Comparison of ENCODE assay signal across 18 mouse cellular contexts in the genomic region with DNA sequence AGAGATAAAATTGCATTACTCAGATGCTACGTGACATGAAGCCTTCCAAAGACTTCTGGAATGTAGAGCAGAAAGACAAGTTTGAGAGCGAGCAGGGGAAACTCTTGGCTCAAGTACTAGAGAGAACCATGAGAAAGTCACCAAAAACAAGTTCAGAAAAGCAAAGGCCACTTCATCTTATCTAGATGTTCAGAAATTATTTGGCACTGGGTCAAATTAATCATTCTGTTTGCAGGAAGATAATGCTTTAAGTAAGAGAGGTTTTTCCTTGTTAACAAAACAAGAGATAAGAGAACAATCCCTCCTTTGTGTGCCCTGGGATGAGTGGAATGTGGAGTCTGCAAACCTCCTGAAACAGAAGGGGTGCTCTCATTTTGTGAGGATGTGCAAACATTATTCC.
DNase-seq lines count a peak whose midpoint lies in the region; ATAC-seq lines count a peak whose summit lies in the region.
"Had no signal": no experiment of that assay in that cellular context is flagged by ENCODE, and none has a peak within 500 bp of the region (broad histone marks: within the 10 kb centered on the region; RNA-seq: fewer than 3 reads in every experiment).

No protein-coding gene starts in this region.

- H3K27me3 ChIP-seq in lung, embryonic 15.5 days, result no peaks in the 10 kb centered on the region
- H3K27me3 ChIP-seq in intestine, embryonic 16.5 days (replicated peaks; ENCODE audit: control insufficient read depth, insufficient read depth, low read length), result no peaks in the 10 kb centered on the region
- H3K27me3 ChIP-seq: embryonic facial prominence, embryonic 12.5 days; forebrain, embryonic 12.5 days; midbrain, embryonic 12.5 days had no signal

- H3K9ac ChIP-seq in lung, embryonic 15.5 days, result no peak overlapping the region
- H3K9ac ChIP-seq in intestine, embryonic 16.5 days (ENCODE audit: low read depth, low read length), result no peak overlapping the region
- H3K9ac ChIP-seq: embryonic facial prominence, embryonic 12.5 days; forebrain, embryonic 12.5 days; liver, embryonic 14.5 days; midbrain, embryonic 12.5 days had no signal

- H3K4me2 ChIP-seq in lung, embryonic 15.5 days, result no peak overlapping the region
- no peak overlapping the region for H3K4me2 ChIP-seq in intestine, embryonic 16.5 days (ENCODE audit: low read depth, low read length)
- H3K4me2 ChIP-seq: embryonic facial prominence, embryonic 12.5 days; forebrain, embryonic 12.5 days; midbrain, embryonic 12.5 days had no signal

- H3K9me3 ChIP-seq in lung, embryonic 15.5 days, result no peaks in the 10 kb centered on the region
- no peaks in the 10 kb centered on the region for H3K9me3 ChIP-seq in intestine, embryonic 16.5 days (ENCODE audit: control insufficient read depth, low read length)
- H3K9me3 ChIP-seq: embryonic facial prominence, embryonic 12.5 days; forebrain, embryonic 12.5 days; midbrain, embryonic 12.5 days had no signal

- 5% methylated on average over 2 of the region's 2 CpGs for WGBS in lung, embryonic 15.5 days
- WGBS in intestine, embryonic 16.5 days, result 32% methylated on average over 2 of the region's 2 CpGs

- 0 out of 2 replicates have a peak, but pooled peaks cover 12% of the 10 kb centered on the region for H3K4me1 ChIP-seq in lung, embryonic 15.5 days
- no peaks in the 10 kb centered on the region for H3K4me1 ChIP-seq in intestine, embryonic 16.5 days (ENCODE audit: control insufficient read depth, insufficient read depth, low read length)
- H3K4me1 ChIP-seq: embryonic facial prominence, embryonic 12.5 days; forebrain, embryonic 12.5 days; midbrain, embryonic 12.5 days had no signal

- H3K27ac ChIP-seq in lung, embryonic 15.5 days, result peak overlapping the region; percentile 82
- 0 out of 2 replicates have a peak overlapping the region, but pooled peaks have one; percentile 9 for H3K27ac ChIP-seq in intestine, embryonic 16.5 days (ENCODE audit: low read length)
- H3K27ac ChIP-seq: embryonic facial prominence, embryonic 12.5 days; forebrain, embryonic 12.5 days; liver, embryonic 14.5 days; midbrain, embryonic 12.5 days had no signal

- ATAC-seq in lung, embryonic 15.5 days (ENCODE audit: borderline replicate concordance, extremely low read depth, low FRiP score, low TSS enrichment), result peak; percentile 91
- ATAC-seq in intestine, embryonic 16.5 days, result peak; percentile 50; the same call in 1 of the 2 replicates

- intact Hi-C loops in heart, postnatal 36 days (cut with DNase I), result no loop called here

- DNase-seq in heart, adult 11 months, result peak; percentile 79
- DNase-seq in heart, postnatal 36 days, result no peak
- DNase-seq in lung, postnatal 36 days, result no peak
- peak; percentile 33 for DNase-seq in NIH3T3 (ENCODE audit: low read depth)
- DNase-seq in cerebellum, postnatal 10 days, result no peak
- DNase-seq in spleen, adult 12 weeks (ENCODE audit: low spot score), result no peak
- DNase-seq: adrenal gland, postnatal 10 days; B cell, adult 2 months; cerebellum, adult 9-10 months; kidney, postnatal 25 days; left cerebral cortex, postnatal 4 days had no signal

- no peak overlapping the region for H3K4me3 ChIP-seq in lung, embryonic 15.5 days
- H3K4me3 ChIP-seq in intestine, embryonic 16.5 days (ENCODE audit: low read length), result no peak overlapping the region
- H3K4me3 ChIP-seq: embryonic facial prominence, embryonic 12.5 days; forebrain, embryonic 12.5 days; midbrain, embryonic 12.5 days; myocyte had no signal

- no peaks in the 10 kb centered on the region for H3K36me3 ChIP-seq in lung, embryonic 15.5 days
- H3K36me3 ChIP-seq in intestine, embryonic 16.5 days (ENCODE audit: control insufficient read depth, insufficient read depth, low read length), result no peaks in the 10 kb centered on the region
- H3K36me3 ChIP-seq: embryonic facial prominence, embryonic 12.5 days; forebrain, embryonic 12.5 days; midbrain, embryonic 12.5 days had no signal

Comparison
In these comparisons a context has a peak if more than half of its experiments do, and no peak if none do; other contexts are left out.
1. DNase-seq: peak in heart, adult 11 months (single experiment) and NIH3T3 (single experiment); none in heart, postnatal 36 days (0 of 2), lung, postnatal 36 days (single experiment), cerebellum, postnatal 10 days (0 of 2) and spleen, adult 12 weeks (single experiment).